Mouse (Mus musculus): ENCODE data around the gene Sox6.

The Sox6 gene

GRCm38 (mm10) chr7:115754216-115754615, 284.4 kb downstream of the Sox6 start:
- DNase-seq (ENCODE audit: low read depth, low spot score) = no peak

GRCm38 (mm10) chr7:115752121-115752634, 286.4 kb downstream of the Sox6 start:
- DNase-seq (ENCODE audit: low read depth, low spot score) = no peak

- no peak for DNase-seq (ENCODE audit: low read depth, low spot score)
These were observed 287.5 kb downstream of the Sox6 start for GRCm38 (mm10) chr7:115751083-115751482.

- DNase-seq (ENCODE audit: low read depth, low spot score) = no peak
These were observed 288.2 kb downstream of the Sox6 start for GRCm38 (mm10) chr7:115750275-115750825.

GRCm38 (mm10) chr7:115747541-115747940, 291.1 kb downstream of the Sox6 start:
- no peak for DNase-seq (ENCODE audit: low read depth, low spot score)

GRCm38 (mm10) chr7:115745672-115746253, 292.8 kb downstream of the Sox6 start:
- DNase-seq (ENCODE audit: low read depth, low spot score) = no peak

- no peak for DNase-seq (ENCODE audit: low read depth, low spot score)
These were observed 304.5 kb downstream of the Sox6 start for GRCm38 (mm10) chr7:115734137-115734536.

- DNase-seq (ENCODE audit: low read depth, low spot score) = peak; percentile 10
These were observed 305.8 kb downstream of the Sox6 start for GRCm38 (mm10) chr7:115732824-115733223.

- no peak for DNase-seq (ENCODE audit: low read depth, low spot score)
These were observed 311.8 kb downstream of the Sox6 start for GRCm38 (mm10) chr7:115726776-115727175.

- no peak for DNase-seq (ENCODE audit: low read depth, low spot score)
These were observed 314.2 kb downstream of the Sox6 start for GRCm38 (mm10) chr7:115724404-115724803.

GRCm38 (mm10) chr7:115721624-115722540, 316.7 kb downstream of the Sox6 start:
- DNase-seq (ENCODE audit: low read depth, low spot score) = no peak

- DNase-seq (ENCODE audit: low read depth, low spot score) = no peak
These were observed 318.8 kb downstream of the Sox6 start for GRCm38 (mm10) chr7:115719791-115720190.

- no peak for DNase-seq (ENCODE audit: low read depth, low spot score)
These were observed 332.5 kb downstream of the Sox6 start for GRCm38 (mm10) chr7:115706141-115706540.

GRCm38 (mm10) chr7:115698105-115698504, 340.5 kb downstream of the Sox6 start:
- peak; percentile 35 for DNase-seq (ENCODE audit: low read depth, low spot score)

- no peak for DNase-seq (ENCODE audit: low read depth, low spot score)
These were observed 345.4 kb downstream of the Sox6 start for GRCm38 (mm10) chr7:115693206-115693605.

GRCm38 (mm10) chr7:115691091-115691490, 347.5 kb downstream of the Sox6 start:
- no peak for DNase-seq (ENCODE audit: low read depth, low spot score)

GRCm38 (mm10) chr7:115686687-115687086, 351.9 kb downstream of the Sox6 start:
- no peak for DNase-seq (ENCODE audit: low read depth, low spot score)

GRCm38 (mm10) chr7:115684142-115684541, 354.5 kb downstream of the Sox6 start:
- no peak for DNase-seq (ENCODE audit: low read depth, low spot score)

GRCm38 (mm10) chr7:115671749-115672148, 366.8 kb downstream of the Sox6 start:
- DNase-seq (ENCODE audit: low read depth, low spot score) = no peak

- no peak for DNase-seq (ENCODE audit: low read depth, low spot score)
These were observed 367.3 kb downstream of the Sox6 start for GRCm38 (mm10) chr7:115671272-115671671.

GRCm38 (mm10) chr7:115669207-115670004, 369.2 kb downstream of the Sox6 start:
- DNase-seq (ENCODE audit: low read depth, low spot score) = no peak
